Mouse (Mus musculus): ENCODE measurements around the gene Sema3f.
A peak's percentile ranks its signal among the peaks of the same experiment; 100 is the strongest.

The Sema3f gene

GRCm38 (mm10) chr9:107709697-107710483 is at the start of gene Sema3f:
Gene Sema3f, minus strand, starts transcription at chr9:107710475.
- peak; percentile 87 for DNase-seq (ENCODE audit: low read depth)

GRCm38 (mm10) chr9:107759593-107759992 is 49.3 kb upstream of the Sema3f start:
- DNase-seq (ENCODE audit: low read depth) = no peak

- DNase-seq (ENCODE audit: low read depth) = no peak
These were observed 40.1 kb upstream of the Sema3f start for GRCm38 (mm10) chr9:107750378-107750777.

- no peak for DNase-seq (ENCODE audit: low read depth)
These were observed 37.8 kb upstream of the Sema3f start for GRCm38 (mm10) chr9:107748063-107748462.

- DNase-seq (ENCODE audit: low read depth) = no peak
These were observed 37.0 kb upstream of the Sema3f start for GRCm38 (mm10) chr9:107747310-107747709.

- peak; percentile 54 for DNase-seq (ENCODE audit: low read depth)
These were observed 36.4 kb upstream of the Sema3f start for GRCm38 (mm10) chr9:107746679-107747078.

- no peak for DNase-seq (ENCODE audit: low read depth)
These were observed 33.8 kb upstream of the Sema3f start for GRCm38 (mm10) chr9:107744061-107744460.

- peak; percentile 70 for DNase-seq (ENCODE audit: low read depth)
These were observed 28.5 kb upstream of the Sema3f start for GRCm38 (mm10) chr9:107738841-107739202.

- peak; percentile 90 for DNase-seq (ENCODE audit: low read depth)
These were observed 28.0 kb upstream of the Sema3f start for GRCm38 (mm10) chr9:107738020-107738840.

- DNase-seq (ENCODE audit: low read depth) = peak; percentile 65
These were observed 25.9 kb upstream of the Sema3f start for GRCm38 (mm10) chr9:107736185-107736485.

- DNase-seq (ENCODE audit: low read depth) = no peak
These were observed 25.3 kb upstream of the Sema3f start for GRCm38 (mm10) chr9:107735356-107736184.

- no peak for DNase-seq (ENCODE audit: low read depth)
These were observed 24.3 kb upstream of the Sema3f start for GRCm38 (mm10) chr9:107734567-107734971.

- no peak for DNase-seq (ENCODE audit: low read depth)
These were observed 19.4 kb upstream of the Sema3f start for GRCm38 (mm10) chr9:107729709-107730108.

- DNase-seq (ENCODE audit: low read depth) = no peak
These were observed 18.8 kb upstream of the Sema3f start for GRCm38 (mm10) chr9:107728919-107729670.

- DNase-seq (ENCODE audit: low read depth) = no peak
These were observed 16.8 kb upstream of the Sema3f start for GRCm38 (mm10) chr9:107727041-107727440.

- DNase-seq (ENCODE audit: low read depth) = no peak
These were observed 14.5 kb upstream of the Sema3f start for GRCm38 (mm10) chr9:107724796-107725195.

- DNase-seq (ENCODE audit: low read depth) = peak; percentile 32
These were observed 13.7 kb upstream of the Sema3f start for GRCm38 (mm10) chr9:107723794-107724531.

- no peak for DNase-seq (ENCODE audit: low read depth)
These were observed 13.0 kb upstream of the Sema3f start for GRCm38 (mm10) chr9:107723292-107723691.

- peak; percentile 42 for DNase-seq (ENCODE audit: low read depth)
These were observed 8.7 kb upstream of the Sema3f start for GRCm38 (mm10) chr9:107718781-107719540.

GRCm38 (mm10) chr9:107716951-107717350 is 6.7 kb upstream of the Sema3f start:
- DNase-seq (ENCODE audit: low read depth) = no peak

Data from induced T-regulatory cell, adult 2 months (primary cell).